Mouse (Mus musculus) left cerebral cortex, adult 9 months (tissue): ENCODE measurements at regions not wholly inside any gene's neighbourhood (a gene's known extent, or its start where the extent isn't known, plus 50 kb on each side); places are given as distances from the start of the nearest gene placed in this dataset.

Experiments
- DNase-seq, 2 experiments: peaks; one replicate each; pipeline ENCODE4 v3.0.0; 2022; ENCODE audit warnings: low spot score in 2 of 2

GRCm38 (mm10) chr9:116285691-116286431 lies 110.7 kb upstream of the Tgfbr2 start:
- DNase-seq = no peak

GRCm38 (mm10) chr9:116283790-116284526 lies 108.8 kb upstream of the Tgfbr2 start:
- DNase-seq = no peak

GRCm38 (mm10) chr9:116281654-116282053 lies 106.5 kb upstream of the Tgfbr2 start:
- peak in 1 of 2 experiments; percentile 7 for DNase-seq

GRCm38 (mm10) chr9:116280146-116280545 lies 105.0 kb upstream of the Tgfbr2 start:
- no peak for DNase-seq

GRCm38 (mm10) chr9:116278862-116279261 lies 103.7 kb upstream of the Tgfbr2 start:
- no peak for DNase-seq

- DNase-seq = no peak
These were observed 102.6 kb upstream of the Tgfbr2 start for GRCm38 (mm10) chr9:116277736-116278135.

- DNase-seq = no peak
These were observed 101.0 kb upstream of the Tgfbr2 start for GRCm38 (mm10) chr9:116276141-116276540.

GRCm38 (mm10) chr9:116272446-116272845 lies 97.3 kb upstream of the Tgfbr2 start:
- DNase-seq = no peak

- no peak for DNase-seq
These were observed 95.3 kb upstream of the Tgfbr2 start for GRCm38 (mm10) chr9:116270417-116270828.

- DNase-seq = no peak
These were observed 92.3 kb upstream of the Tgfbr2 start for GRCm38 (mm10) chr9:116267411-116267810.

- no peak for DNase-seq
These were observed 88.7 kb upstream of the Tgfbr2 start for GRCm38 (mm10) chr9:116263833-116264232.

GRCm38 (mm10) chr9:116259569-116259968 lies 84.4 kb upstream of the Tgfbr2 start:
- no peak for DNase-seq

- DNase-seq = peak in 1 of 2 experiments; percentile 11
These were observed 78.4 kb upstream of the Tgfbr2 start for GRCm38 (mm10) chr9:116253546-116253945.

GRCm38 (mm10) chr9:116252788-116253187 lies 77.6 kb upstream of the Tgfbr2 start:
- DNase-seq = no peak

GRCm38 (mm10) chr9:116249791-116250190 lies 74.6 kb upstream of the Tgfbr2 start:
- no peak for DNase-seq

- no peak for DNase-seq
These were observed 70.0 kb upstream of the Tgfbr2 start for GRCm38 (mm10) chr9:116245136-116245535.

GRCm38 (mm10) chr9:116244619-116244899 lies 69.4 kb upstream of the Tgfbr2 start:
- no peak for DNase-seq

GRCm38 (mm10) chr9:116243775-116244618 lies 68.8 kb upstream of the Tgfbr2 start:
- no peak for DNase-seq

GRCm38 (mm10) chr9:116241933-116242526 lies 66.9 kb upstream of the Tgfbr2 start:
- no peak for DNase-seq

GRCm38 (mm10) chr9:116241290-116241689 lies 66.1 kb upstream of the Tgfbr2 start:
- no peak for DNase-seq

GRCm38 (mm10) chr9:116236836-116237235 lies 61.7 kb upstream of the Tgfbr2 start:
- DNase-seq = no peak

GRCm38 (mm10) chr9:116234170-116234569 lies 59.0 kb upstream of the Tgfbr2 start:
- no peak for DNase-seq
